Mouse (Mus musculus): ENCODE results near the gene Kdm2b. TPM values are rescaled to one million over a fixed set of nuclear protein-coding genes. Genes with fewer than 3 reads are reported as not detected.

Kdm2b gene
- polyA plus RNA-seq, 1 experiment: 10.1 TPM

DNA sequence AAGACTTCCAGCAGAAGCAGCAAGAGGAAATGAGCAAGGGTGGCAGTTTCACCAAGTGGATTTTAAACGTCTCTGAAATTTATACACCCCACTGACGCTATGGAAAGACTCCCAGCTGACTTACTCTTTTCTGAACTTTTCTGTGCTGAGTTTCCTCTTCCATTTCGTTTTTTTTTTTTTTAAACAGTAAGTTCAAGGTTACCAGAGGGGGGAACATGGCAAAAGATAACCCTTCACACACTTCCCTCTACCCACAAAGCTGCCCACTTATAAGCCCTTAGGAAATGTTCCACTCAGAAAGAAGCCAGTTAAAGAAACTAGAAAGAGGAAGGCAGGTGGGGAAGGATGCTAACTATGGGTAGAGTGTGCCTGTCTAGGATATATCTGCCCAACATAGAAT lies 88.0 kb downstream of the Kdm2b start:
- Histone ChIP-seq H3ac (ENCODE audit: control insufficient read depth, insufficient read length) (no peak overlapping the region), H3K4me2 (ENCODE audit: low read depth) (no peak overlapping the region), H3K27me3 (ENCODE audit: control insufficient read depth, insufficient read depth, insufficient read length) (no peaks in the 10 kb centered on the region), H3K79me2 (ENCODE audit: control insufficient read depth, insufficient read depth) (peaks cover 10% of the 10 kb centered on the region), H3K36me3 (ENCODE audit: control insufficient read depth, insufficient read depth) (no peaks in the 10 kb centered on the region), H3K4me3 (no peak overlapping the region)
- TF ChIP-seq USF1 (IDR thresholded peaks at IDR 0.05; ENCODE audit: low read depth): no peak
- no peak for TF ChIP-seq REST (IDR thresholded peaks at IDR 0.05; ENCODE audit: insufficient read depth, insufficient read length)
- TF ChIP-seq E2F4 (IDR thresholded peaks at IDR 0.05; ENCODE audit: insufficient read depth): no peak
- no peak for TF ChIP-seq TCF3 (IDR thresholded peaks at IDR 0.05; ENCODE audit: insufficient read length, low read depth)
- TF ChIP-seq SRF (IDR thresholded peaks at IDR 0.05; ENCODE audit: control insufficient read depth, insufficient read length, low read depth): no peak
- no peak for TF ChIP-seq POLR2A (IDR thresholded peaks at IDR 0.05; ENCODE audit: insufficient read length, low read depth)
- no peak for TF ChIP-seq MAX (IDR thresholded peaks at IDR 0.05; ENCODE audit: low read depth)
- no peak for TF ChIP-seq CEBPB (IDR thresholded peaks at IDR 0.05; ENCODE audit: insufficient read depth, poor library complexity, severe bottlenecking)
- no peak for TF ChIP-seq MYOG (IDR thresholded peaks at IDR 0.05; ENCODE audit: control insufficient read depth in 1 of 3, insufficient read depth in 1 of 3, insufficient read length in 2 of 3, low read depth in 2 of 3)
- no peak for TF ChIP-seq POLR2AphosphoS2 (IDR thresholded peaks at IDR 0.05; ENCODE audit: insufficient read length, low read depth)
- TF ChIP-seq TCF12 (IDR thresholded peaks at IDR 0.05; ENCODE audit: insufficient read depth, poor library complexity, severe bottlenecking): no peak
- no peak for TF ChIP-seq MYOD1 (IDR thresholded peaks at IDR 0.05; ENCODE audit: control insufficient read depth in 1 of 3, insufficient read length in 2 of 3, low read depth in 2 of 3)

GRCm38 (mm10) chr5:122901179-122901578 lies 88.4 kb downstream of the Kdm2b start:
- Histone ChIP-seq H3ac (ENCODE audit: control insufficient read depth, insufficient read length) (peak overlapping the region; percentile 81), H3K36me3 (ENCODE audit: control insufficient read depth, insufficient read depth) (no peaks in the 10 kb centered on the region), H3K4me3 (peak overlapping the region; percentile 32), H3K4me2 (ENCODE audit: low read depth) (no peak overlapping the region), H3K27me3 (ENCODE audit: control insufficient read depth, insufficient read depth, insufficient read length) (no peaks in the 10 kb centered on the region), H3K79me2 (ENCODE audit: control insufficient read depth, insufficient read depth) (peaks cover 10% of the 10 kb centered on the region)
- TF ChIP-seq REST (IDR thresholded peaks at IDR 0.05; ENCODE audit: insufficient read depth, insufficient read length) (no peak), POLR2A (IDR thresholded peaks at IDR 0.05; ENCODE audit: insufficient read length, low read depth) (no peak), MAX (IDR thresholded peaks at IDR 0.05; ENCODE audit: low read depth) (no peak), SRF (IDR thresholded peaks at IDR 0.05; ENCODE audit: control insufficient read depth, insufficient read length, low read depth) (no peak), MYOD1 (IDR thresholded peaks at IDR 0.05; ENCODE audit: control insufficient read depth in 1 of 3, insufficient read length in 2 of 3, low read depth in 2 of 3) (no peak), CEBPB (IDR thresholded peaks at IDR 0.05; ENCODE audit: insufficient read depth, poor library complexity, severe bottlenecking) (no peak), POLR2AphosphoS2 (IDR thresholded peaks at IDR 0.05; ENCODE audit: insufficient read length, low read depth) (no peak), TCF12 (IDR thresholded peaks at IDR 0.05; ENCODE audit: insufficient read depth, poor library complexity, severe bottlenecking) (no peak), USF1 (IDR thresholded peaks at IDR 0.05; ENCODE audit: low read depth) (no peak), MYOG (IDR thresholded peaks at IDR 0.05; ENCODE audit: control insufficient read depth in 1 of 3, insufficient read depth in 1 of 3, insufficient read length in 2 of 3, low read depth in 2 of 3) (no peak)

GRCm38 (mm10) chr5:122900558-122901171 lies 89.0 kb downstream of the Kdm2b start:
- TF ChIP-seq POLR2AphosphoS2 (IDR thresholded peaks at IDR 0.05; ENCODE audit: insufficient read length, low read depth) (no peak), CEBPB (IDR thresholded peaks at IDR 0.05; ENCODE audit: insufficient read depth, poor library complexity, severe bottlenecking) (no peak), SRF (IDR thresholded peaks at IDR 0.05; ENCODE audit: control insufficient read depth, insufficient read length, low read depth) (no peak), TCF3 (IDR thresholded peaks at IDR 0.05; ENCODE audit: insufficient read length, low read depth) (no peak), MYOG (IDR thresholded peaks at IDR 0.05; ENCODE audit: control insufficient read depth in 1 of 3, insufficient read depth in 1 of 3, insufficient read length in 2 of 3, low read depth in 2 of 3) (no peak), TCF12 (IDR thresholded peaks at IDR 0.05; ENCODE audit: insufficient read depth, poor library complexity, severe bottlenecking) (no peak), USF1 (IDR thresholded peaks at IDR 0.05; ENCODE audit: low read depth) (no peak), REST (IDR thresholded peaks at IDR 0.05; ENCODE audit: insufficient read depth, insufficient read length) (no peak), E2F4 (IDR thresholded peaks at IDR 0.05; ENCODE audit: insufficient read depth) (no peak)

DNA sequence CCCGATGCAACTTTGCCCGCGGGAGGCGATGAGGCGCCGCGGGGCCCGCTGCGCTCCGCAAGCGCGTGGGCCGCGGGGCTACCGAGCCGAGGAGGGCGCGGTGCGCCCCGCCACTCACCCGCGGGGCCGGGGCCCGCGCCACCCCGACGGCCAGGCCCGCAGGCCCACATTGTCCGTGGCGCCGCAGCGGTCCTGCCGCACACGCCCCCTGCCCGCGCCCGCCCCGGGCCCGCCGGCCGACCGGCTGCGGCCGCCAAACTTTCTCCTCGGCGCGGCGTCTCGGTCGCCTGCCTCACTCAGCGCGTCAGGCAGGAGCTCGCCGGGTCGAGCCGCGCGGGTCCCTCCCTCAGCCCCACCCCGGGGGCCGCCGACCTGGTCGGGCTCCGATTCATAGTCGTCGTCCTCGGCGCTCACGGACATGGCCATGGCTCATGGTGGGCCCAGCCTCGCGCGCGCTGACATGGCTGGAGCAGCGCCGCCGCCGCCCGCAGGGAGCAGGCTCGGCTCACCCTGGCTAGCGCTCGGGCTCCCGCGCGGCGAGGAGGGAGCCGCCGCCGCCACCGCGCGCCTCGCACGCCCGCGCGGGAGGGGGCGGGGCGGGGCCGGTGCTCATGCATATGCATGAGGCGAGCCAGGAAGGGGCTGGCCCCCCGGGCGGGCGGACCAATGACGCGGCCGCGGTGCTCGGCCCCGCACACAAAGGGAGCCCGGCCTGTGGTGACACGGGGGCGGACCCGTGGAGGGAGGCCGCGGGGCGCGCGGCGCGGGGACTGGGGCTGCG lies 89.7 kb downstream of the Kdm2b start:
- TF ChIP-seq POLR2A (IDR thresholded peaks at IDR 0.05; ENCODE audit: insufficient read length, low read depth) (peak; percentile 74), POLR2AphosphoS2 (IDR thresholded peaks at IDR 0.05; ENCODE audit: insufficient read length, low read depth) (peak; percentile 35), TCF3 (IDR thresholded peaks at IDR 0.05; ENCODE audit: insufficient read length, low read depth) (no peak), MYOD1 (IDR thresholded peaks at IDR 0.05; ENCODE audit: control insufficient read depth in 1 of 3, insufficient read length in 2 of 3, low read depth in 2 of 3) (no peak)

More at GRCm38 (mm10) chr5:122900558-122901171, 89.0 kb downstream of the Kdm2b start:
- Histone ChIP-seq H3K4me2 (ENCODE audit: low read depth) (peak overlapping the region; percentile 86), H3ac (ENCODE audit: control insufficient read depth, insufficient read length) (peak overlapping the region; percentile 81), H3K27me3 (ENCODE audit: control insufficient read depth, insufficient read depth, insufficient read length) (no peaks in the 10 kb centered on the region), H3K79me2 (ENCODE audit: control insufficient read depth, insufficient read depth) (peaks cover 10% of the 10 kb centered on the region), H3K4me3 (peak overlapping the region; percentile 32), H3K36me3 (ENCODE audit: control insufficient read depth, insufficient read depth) (no peaks in the 10 kb centered on the region)

More for the DNA sequence above, 89.7 kb downstream of the Kdm2b start:
- peaks cover 10% of the 10 kb centered on the region for H3K79me2 ChIP-seq (ENCODE audit: control insufficient read depth, insufficient read depth)
- H3K4me3 ChIP-seq: peak overlapping the region; percentile 32
- peak overlapping the region; percentile 97 for H3K4me2 ChIP-seq (ENCODE audit: low read depth)
- H3K36me3 ChIP-seq (ENCODE audit: control insufficient read depth, insufficient read depth): no peaks in the 10 kb centered on the region
- no peaks in the 10 kb centered on the region for H3K27me3 ChIP-seq (ENCODE audit: control insufficient read depth, insufficient read depth, insufficient read length)
- H3ac ChIP-seq (ENCODE audit: control insufficient read depth, insufficient read length): peak overlapping the region; percentile 81
